Mouse (Mus musculus): ENCODE results near the gene Scn2b.

DNA sequence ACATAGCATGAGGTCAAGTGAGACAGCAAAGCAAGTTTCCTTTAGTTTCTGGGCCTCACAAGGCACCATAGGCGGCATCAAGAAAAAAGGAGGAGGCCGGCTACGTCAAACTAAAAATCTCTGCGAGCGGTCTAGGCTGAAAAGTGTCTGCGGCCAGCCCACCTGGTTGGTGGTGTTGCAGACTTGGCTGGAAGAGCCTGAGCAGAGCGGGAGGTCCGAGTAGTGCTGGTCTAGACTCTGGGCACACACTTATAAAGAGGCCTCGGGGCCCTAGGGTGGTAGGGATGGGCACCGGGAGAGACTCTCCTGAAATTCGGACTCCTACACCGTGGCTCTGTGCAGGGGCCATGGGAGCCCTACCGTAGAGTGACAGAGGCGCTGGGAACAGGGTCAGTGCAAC lies 1.9 kb upstream of the Scn2b start:
- TF ChIP-seq CTCF (IDR thresholded peaks at IDR 0.05; ENCODE audit: insufficient read depth, low read depth, low read length) (no peak), POLR2A (IDR thresholded peaks at IDR 0.05; ENCODE audit: insufficient read depth, low read depth, low read length) (no peak)
